Mouse (Mus musculus) heart, embryonic 13.5 days (tissue): Measurements from ENCODE around the gene Gabrb1. TPM values are rescaled to one million over a fixed set of nuclear protein-coding genes. Genes with fewer than 3 reads are reported as not detected.

Source experiments
- ATAC-seq: fragments of 200-750 bp; cut with Nextera tagmentation; 2 replicates; pipeline ENCODE4 v1.8.0; 2017; ENCODE audit warnings: moderate TSS enrichment; ENCODE audit not compliant: insufficient number of reproducible peaks, low FRiP score, low TSS enrichment; ENCODE audit errors: extremely low read depth
- H3K27ac ChIP-seq: fragments of 300-500 bp; sonication (generic); replicated peaks from 2 replicates; pipeline ENCODE4 v1.5.1; 2015; ENCODE audit warnings: moderate library complexity, mild to moderate bottlenecking, inconsistent platforms
- H3K27me3 ChIP-seq: fragments of 300-500 bp; sonication (generic); replicated peaks from 2 replicates; pipeline ENCODE4 v1.6.1; 2015; ENCODE audit warnings: mild to moderate bottlenecking, inconsistent platforms
- H3K36me3 ChIP-seq: fragments of 300-500 bp; sonication (generic); 2 replicates; pipeline ENCODE4 v1.6.1; 2015; ENCODE audit warnings: mild to moderate bottlenecking, inconsistent platforms
- H3K4me1 ChIP-seq: fragments of 300-500 bp; sonication (generic); 2 replicates; pipeline ENCODE4 v1.6.1; 2015; ENCODE audit warnings: inconsistent platforms
- H3K4me2 ChIP-seq: fragments of 300-500 bp; sonication (generic); 2 replicates; pipeline ENCODE4 v1.6.1; 2015; ENCODE audit warnings: inconsistent platforms, mild to moderate bottlenecking, moderate library complexity
- H3K4me3 ChIP-seq: fragments of 300-500 bp; sonication (generic); 2 replicates; pipeline ENCODE4 v1.5.1; 2015; ENCODE audit warnings: moderate library complexity, mild to moderate bottlenecking, inconsistent platforms
- H3K9ac ChIP-seq: fragments of 300-500 bp; sonication (generic); 2 replicates; pipeline ENCODE4 v1.6.1; 2015; ENCODE audit warnings: inconsistent platforms, mild to moderate bottlenecking, moderate library complexity
- H3K9me3 ChIP-seq: fragments of 300-500 bp; sonication (generic); 2 replicates; pipeline ENCODE4 v1.6.1; 2016; ENCODE audit warnings: inconsistent platforms
- WGBS: fragments of 180-500 bp; shearing (Covaris S2); methylation state at CpG from one replicate; pipeline ENCODE4 v1.1.7; 2015; ENCODE audit warnings: mixed read lengths; 5-methylcytosine and 5-hydroxymethylcytosine counted together
- polyA plus RNA-seq: library from polyadenylated mRNA; unstranded; fragments of >200 nt; fragmentation: Nextera tagmentation; extraction: Ambion mirVana; gene quantifications from 2 replicates; pipeline ENCODE4 v1.2.1, GENCODE M21; 2015

Gene Gabrb1
- polyA plus RNA-seq, result 1.3 and 1.4 TPM in 2 replicates

- peak; percentile 66; the same call in 1 of the 2 replicates for ATAC-seq
- H3K27ac ChIP-seq, result no peak within 1 kb of the TSS
- WGBS, result under 1% methylated on average over 49 of the region's 49 CpGs
- peak within 1 kb of the TSS; percentile 70 for H3K4me3 ChIP-seq
- H3K36me3 ChIP-seq, result no peaks in the 10 kb centered on the region
- no peaks in the 10 kb centered on the region for H3K9me3 ChIP-seq
- H3K27me3 ChIP-seq, result peaks cover 16% of the 10 kb centered on the region
- 0 out of 2 replicates have a peak, but pooled peaks cover 3% of the 10 kb centered on the region for H3K4me1 ChIP-seq
- H3K4me2 ChIP-seq, result peak within 1 kb of the TSS; percentile 98
- H3K9ac ChIP-seq, result peak within 1 kb of the TSS; percentile 75
These were observed at the start of gene Gabrb1 for GRCm38 (mm10) chr5:71657482-71658114. Gene Gabrb1, plus strand, starts transcription at chr5:71658113.

GRCm38 (mm10) chr5:71608735-71609134, 49.2 kb upstream of the Gabrb1 start:
- Histone ChIP-seq H3K27ac (no peak overlapping the region), H3K4me2 (no peak overlapping the region), H3K36me3 (no peaks in the 10 kb centered on the region), H3K9ac (no peak overlapping the region), H3K4me3 (no peak overlapping the region), H3K4me1 (peaks cover 33% of the 10 kb centered on the region), H3K27me3 (no peaks in the 10 kb centered on the region), H3K9me3 (no peaks in the 10 kb centered on the region)
- ATAC-seq, result no peak
- WGBS, result 87% methylated on average over 1 of the region's 1 CpGs

GRCm38 (mm10) chr5:71614311-71614710, 43.6 kb upstream of the Gabrb1 start:
- Histone ChIP-seq H3K4me2 (no peak overlapping the region), H3K4me3 (no peak overlapping the region), H3K36me3 (no peaks in the 10 kb centered on the region), H3K9me3 (no peaks in the 10 kb centered on the region), H3K27me3 (no peaks in the 10 kb centered on the region), H3K4me1 (0 out of 2 replicates have a peak, but pooled peaks cover 3% of the 10 kb centered on the region), H3K9ac (no peak overlapping the region), H3K27ac (no peak overlapping the region)
- 92% methylated on average over 1 of the region's 1 CpGs for WGBS
- no peak for ATAC-seq

- H3K27me3 ChIP-seq, result no peaks in the 10 kb centered on the region
- H3K36me3 ChIP-seq, result no peaks in the 10 kb centered on the region
- no peak overlapping the region for H3K4me2 ChIP-seq
- H3K4me3 ChIP-seq, result no peak overlapping the region
- 0 out of 2 replicates have a peak, but pooled peaks cover 3% of the 10 kb centered on the region for H3K4me1 ChIP-seq
- no peaks in the 10 kb centered on the region for H3K9me3 ChIP-seq
- no peak for ATAC-seq
- 46% methylated on average over 4 of the region's 4 CpGs for WGBS
- no peak overlapping the region for H3K9ac ChIP-seq
- no peak overlapping the region for H3K27ac ChIP-seq
These were observed 41.2 kb upstream of the Gabrb1 start for GRCm38 (mm10) chr5:71616734-71617133.

GRCm38 (mm10) chr5:71627820-71628219, 30.1 kb upstream of the Gabrb1 start:
- Histone ChIP-seq H3K9me3 (no peaks in the 10 kb centered on the region), H3K36me3 (no peaks in the 10 kb centered on the region), H3K27me3 (no peaks in the 10 kb centered on the region), H3K4me1 (no peaks in the 10 kb centered on the region), H3K4me2 (no peak overlapping the region), H3K27ac (no peak overlapping the region), H3K9ac (no peak overlapping the region), H3K4me3 (no peak overlapping the region)
- 76% methylated on average over 3 of the region's 3 CpGs for WGBS
- no peak for ATAC-seq

GRCm38 (mm10) chr5:71639804-71640203, 18.1 kb upstream of the Gabrb1 start:
- Histone ChIP-seq H3K4me2 (no peak overlapping the region), H3K27ac (no peak overlapping the region), H3K36me3 (no peaks in the 10 kb centered on the region), H3K9ac (no peak overlapping the region), H3K4me3 (no peak overlapping the region), H3K27me3 (no peaks in the 10 kb centered on the region), H3K9me3 (no peaks in the 10 kb centered on the region), H3K4me1 (no peaks in the 10 kb centered on the region)
- ATAC-seq, result no peak
- 78% methylated on average over 10 of the region's 10 CpGs for WGBS

- no peak overlapping the region for H3K27ac ChIP-seq
- no peaks in the 10 kb centered on the region for H3K27me3 ChIP-seq
- 77% methylated on average over 2 of the region's 2 CpGs for WGBS
- ATAC-seq, result no peak
- H3K4me1 ChIP-seq, result no peaks in the 10 kb centered on the region
- no peak overlapping the region for H3K4me3 ChIP-seq
- no peak overlapping the region for H3K9ac ChIP-seq
- H3K9me3 ChIP-seq, result no peaks in the 10 kb centered on the region
- no peaks in the 10 kb centered on the region for H3K36me3 ChIP-seq
- H3K4me2 ChIP-seq, result no peak overlapping the region
These were observed 9.8 kb upstream of the Gabrb1 start for GRCm38 (mm10) chr5:71648108-71648507.

GRCm38 (mm10) chr5:71654056-71654455, 3.9 kb upstream of the Gabrb1 start:
- no peak for ATAC-seq
- H3K9ac ChIP-seq, result no peak overlapping the region

GRCm38 (mm10) chr5:71656771-71657170, 1.1 kb upstream of the Gabrb1 start:
- ATAC-seq, result no peak
- no peak overlapping the region for H3K27ac ChIP-seq

More at GRCm38 (mm10) chr5:71654056-71654455, 3.9 kb upstream of the Gabrb1 start:
- Histone ChIP-seq H3K9me3 (no peaks in the 10 kb centered on the region), H3K4me3 (no peak overlapping the region), H3K27ac (no peak overlapping the region), H3K4me2 (no peak overlapping the region), H3K36me3 (no peaks in the 10 kb centered on the region), H3K27me3 (peaks cover 16% of the 10 kb centered on the region), H3K4me1 (0 out of 2 replicates have a peak, but pooled peaks cover 3% of the 10 kb centered on the region)
- 73% methylated on average over 5 of the region's 5 CpGs for WGBS

GRCm38 (mm10) chr5:71658115-71658497, 193 bp downstream of the Gabrb1 start, which contains the start of gene Gabra4:
Gene Gabra4, minus strand, starts transcription at chr5:71658308.
- peak within 1 kb of the TSS; percentile 75 for H3K9ac ChIP-seq
- ATAC-seq, result peak; percentile 31; the same call in 1 of the 2 replicates

More at GRCm38 (mm10) chr5:71656771-71657170, 1.1 kb upstream of the Gabrb1 start:
- Histone ChIP-seq H3K4me3 (peak overlapping the region; percentile 70), H3K27me3 (peaks cover 16% of the 10 kb centered on the region), H3K36me3 (no peaks in the 10 kb centered on the region), H3K9me3 (no peaks in the 10 kb centered on the region), H3K4me2 (peak overlapping the region; percentile 98), H3K9ac (peak overlapping the region; percentile 75), H3K4me1 (0 out of 2 replicates have a peak, but pooled peaks cover 3% of the 10 kb centered on the region)
- WGBS, result 3% methylated on average over 10 of the region's 10 CpGs

GRCm38 (mm10) chr5:71665593-71665992, 7.7 kb downstream of the Gabrb1 start:
- H3K36me3 ChIP-seq, result no peaks in the 10 kb centered on the region
- H3K9me3 ChIP-seq, result no peaks in the 10 kb centered on the region
- no peak overlapping the region for H3K9ac ChIP-seq
- H3K27me3 ChIP-seq, result no peaks in the 10 kb centered on the region
- no peak overlapping the region for H3K4me3 ChIP-seq
- H3K4me1 ChIP-seq, result no peaks in the 10 kb centered on the region
- no peak overlapping the region for H3K27ac ChIP-seq
- WGBS, result 53% methylated on average over 4 of the region's 4 CpGs
- ATAC-seq, result no peak
- H3K4me2 ChIP-seq, result no peak overlapping the region

More at GRCm38 (mm10) chr5:71658115-71658497, 193 bp downstream of the Gabrb1 start, which contains the start of gene Gabra4:
- no peaks in the 10 kb centered on the region for H3K9me3 ChIP-seq
- H3K27me3 ChIP-seq, result peaks cover 16% of the 10 kb centered on the region
- H3K36me3 ChIP-seq, result no peaks in the 10 kb centered on the region
- H3K4me2 ChIP-seq, result peak within 1 kb of the TSS; percentile 98
- H3K27ac ChIP-seq, result no peak within 1 kb of the TSS
- WGBS, result under 1% methylated on average over 15 of the region's 15 CpGs
- 0 out of 2 replicates have a peak, but pooled peaks cover 3% of the 10 kb centered on the region for H3K4me1 ChIP-seq
- peak within 1 kb of the TSS; percentile 70 for H3K4me3 ChIP-seq
